Mouse (Mus musculus): Measurements from ENCODE around the gene Col8a1.

- TF ChIP-seq GATA1 (IDR thresholded peaks at IDR 0.05; ENCODE audit: borderline replicate concordance, low read length) (no peak), CTCF (IDR thresholded peaks at IDR 0.05; ENCODE audit: low read depth, low read length) (no peak), GATA2 (IDR thresholded peaks at IDR 0.05; ENCODE audit: borderline replicate concordance, low read depth, low read length) (no peak), POLR2AphosphoS5 (IDR thresholded peaks at IDR 0.05; ENCODE audit: insufficient replicate concordance, low read depth, low read length) (no peak)
Measured at GRCm38 (mm10) chr16:57755241-57755640, 704 bp upstream of the Col8a1 start.

All from G1E (cell line).